Mouse (Mus musculus) thymus, adult 2 months (tissue): ENCODE results near the gene Ddb1. TPM values are rescaled to one million over a fixed set of nuclear protein-coding genes. Genes with fewer than 3 reads are reported as not detected.

Experiments used
- DNase-seq: peaks from one replicate; pipeline ENCODE4 v3.0.0; 2021
- H3K27ac ChIP-seq: fragments of 200-500 bp; 2 replicates; pipeline ENCODE4 v1.5.1; 2012; ENCODE audit warnings: low read length, control low read depth; ENCODE audit not compliant: control insufficient read depth, insufficient read depth
- H3K27me3 ChIP-seq: fragments of 200-500 bp; 2 replicates; pipeline ENCODE4 v1.6.1; 2012; ENCODE audit warnings: mild to moderate bottlenecking, low read length, moderate library complexity, mixed read lengths; ENCODE audit not compliant: control insufficient read depth, insufficient read depth
- H3K36me3 ChIP-seq: fragments of 200-500 bp; 2 replicates; pipeline ENCODE4 v1.6.1; 2012; ENCODE audit warnings: mild to moderate bottlenecking, low read length, moderate library complexity; ENCODE audit not compliant: control insufficient read depth, insufficient read depth
- H3K4me1 ChIP-seq: fragments of 200-500 bp; replicated peaks from 2 replicates; pipeline ENCODE4 v1.6.1; 2012; ENCODE audit warnings: low read length; ENCODE audit not compliant: control insufficient read depth, insufficient read depth
- H3K4me3 ChIP-seq: fragments of 200-500 bp; 2 replicates; pipeline ENCODE4 v1.5.1; 2012; ENCODE audit warnings: mild to moderate bottlenecking, low read length, control low read depth, moderate library complexity; ENCODE audit not compliant: control insufficient read depth, insufficient read depth
- CTCF ChIP-seq: fragments of 200-500 bp; IDR thresholded peaks from 2 replicates; pipeline ENCODE4 v1.5.1; 2012; ENCODE audit warnings: mild to moderate bottlenecking, control low read depth, low read length, moderate library complexity, borderline replicate concordance; ENCODE audit not compliant: control insufficient read depth, poor library complexity, insufficient read depth; ENCODE audit errors: extremely low read depth
- POLR2A ChIP-seq: fragments of 200-500 bp; IDR thresholded peaks from 2 replicates; pipeline ENCODE4 v1.6.1; 2012; ENCODE audit warnings: mild to moderate bottlenecking, low read length, control low read depth, moderate library complexity; ENCODE audit not compliant: control insufficient read depth, poor library complexity, insufficient read depth; ENCODE audit errors: extremely low read depth
- WGBS: fragments of 180-500 bp; shearing (Covaris S2); methylation state at CpG from one replicate; pipeline ENCODE4 v1.1.7; 2018; 5-methylcytosine and 5-hydroxymethylcytosine counted together
- polyA plus RNA-seq: library from polyadenylated mRNA; depleted of rRNA; stranded (reverse); fragments of >200 nt; gene quantifications from 2 replicates; pipeline ENCODE4 v1.2.3, GENCODE M21; 2012

Gene Ddb1
- polyA plus RNA-seq, 1 experiment, result 154 TPM

- no peak overlapping the region for H3K4me3 ChIP-seq
- TF ChIP-seq POLR2A (no peak), CTCF (no peak)
- WGBS, result 90% methylated on average over 3 of the region's 3 CpGs
- H3K27ac ChIP-seq, result no peak overlapping the region
- H3K27me3 ChIP-seq, result no peaks in the 10 kb centered on the region
- H3K4me1 ChIP-seq, result no peaks in the 10 kb centered on the region
- peaks cover 5% of the 10 kb centered on the region for H3K36me3 ChIP-seq
- no peak for DNase-seq
These were observed 14.8 kb upstream of the Ddb1 start for GRCm38 (mm10) chr19:10590301-10590700.

GRCm38 (mm10) chr19:10591659-10592377, 13.3 kb upstream of the Ddb1 start:
- Histone ChIP-seq H3K27me3 (no peaks in the 10 kb centered on the region), H3K36me3 (peaks cover 7% of the 10 kb centered on the region), H3K27ac (no peak overlapping the region), H3K4me1 (no peaks in the 10 kb centered on the region), H3K4me3 (no peak overlapping the region)
- no peak for DNase-seq
- TF ChIP-seq CTCF (no peak), POLR2A (no peak)
- 97% methylated on average over 6 of the region's 6 CpGs for whole genome bisulfite sequencing

- 38% methylated on average over 3 of the region's 3 CpGs for WGBS
- Histone ChIP-seq H3K4me1 (peaks cover 7% of the 10 kb centered on the region), H3K27me3 (no peaks in the 10 kb centered on the region), H3K4me3 (no peak overlapping the region), H3K36me3 (0 out of 2 replicates have a peak, but pooled peaks cover 4% of the 10 kb centered on the region), H3K27ac (no peak overlapping the region)
- peak; percentile 30 for DNase-seq
- TF ChIP-seq POLR2A (no peak), CTCF (no peak)
These were observed 6.9 kb upstream of the Ddb1 start for GRCm38 (mm10) chr19:10598188-10598587.

- Histone ChIP-seq H3K27me3 (no peaks in the 10 kb centered on the region), H3K27ac (no peak overlapping the region), H3K36me3 (0 out of 2 replicates have a peak, but pooled peaks cover 4% of the 10 kb centered on the region), H3K4me1 (peaks cover 20% of the 10 kb centered on the region), H3K4me3 (no peak overlapping the region)
- no peak for DNase-seq
- TF ChIP-seq POLR2A (no peak), CTCF (no peak)
- WGBS, result 97% methylated on average over 2 of the region's 2 CpGs
These were observed 5.5 kb upstream of the Ddb1 start for GRCm38 (mm10) chr19:10599648-10600047.

GRCm38 (mm10) chr19:10602247-10602769, 2.8 kb upstream of the Ddb1 start:
- no peak for TF ChIP-seq CTCF
- no peak for TF ChIP-seq POLR2A
- Histone ChIP-seq H3K27me3 (no peaks in the 10 kb centered on the region), H3K27ac (peak overlapping the region; percentile 69), H3K4me1 (peaks cover 26% of the 10 kb centered on the region), H3K4me3 (peak overlapping the region; percentile 36), H3K36me3 (no peaks in the 10 kb centered on the region)
- whole genome bisulfite sequencing, result 31% methylated on average over 6 of the region's 6 CpGs
- DNase-seq, result no peak

- Histone ChIP-seq H3K36me3 (peaks cover 4% of the 10 kb centered on the region), H3K4me3 (peak overlapping the region; percentile 36), H3K4me1 (peaks cover 26% of the 10 kb centered on the region), H3K27ac (peak overlapping the region; percentile 69), H3K27me3 (no peaks in the 10 kb centered on the region)
- WGBS, result 3% methylated on average over 9 of the region's 9 CpGs
- TF ChIP-seq POLR2A (0 out of 2 replicates have a peak, but pooled peaks have one; percentile 52), CTCF (peak; percentile 83)
- DNase-seq, result peak; percentile 91
These were observed 2.3 kb upstream of the Ddb1 start for GRCm38 (mm10) chr19:10602787-10603186.
